Mouse (Mus musculus) liver, embryonic 12.5 days (tissue): ENCODE results near the gene N4bp2. TPM values are rescaled to one million over a fixed set of nuclear protein-coding genes. Genes with fewer than 3 reads are reported as not detected.
A peak's percentile ranks its signal among the peaks of the same experiment; 100 is the strongest.

ENCODE experiments used
- ATAC-seq: fragments of 200-750 bp; cut with Nextera tagmentation; 2 replicates; pipeline ENCODE4 v1.8.0; 2017; ENCODE audit warnings: moderate number of reproducible peaks, mild to moderate bottlenecking, moderate library complexity
- H3K27ac ChIP-seq: fragments of 300-500 bp; sonication (generic); 2 replicates; pipeline ENCODE4 v1.5.1; 2016; ENCODE audit warnings: mild to moderate bottlenecking
- H3K27me3 ChIP-seq: fragments of 300-500 bp; sonication (generic); replicated peaks from 2 replicates; pipeline ENCODE4 v1.6.1; 2016; ENCODE audit warnings: mild to moderate bottlenecking, moderate library complexity
- H3K36me3 ChIP-seq: fragments of 300-500 bp; sonication (generic); 2 replicates; pipeline ENCODE4 v1.6.1; 2016; ENCODE audit warnings: mild to moderate bottlenecking, moderate library complexity
- H3K4me1 ChIP-seq: fragments of 300-500 bp; sonication (generic); 2 replicates; pipeline ENCODE4 v1.6.1; 2016
- H3K4me2 ChIP-seq: fragments of 300-500 bp; sonication (generic); 2 replicates; pipeline ENCODE4 v1.6.1; 2016; ENCODE audit warnings: mild to moderate bottlenecking, moderate library complexity
- H3K4me3 ChIP-seq: fragments of 300-500 bp; sonication (generic); 2 replicates; pipeline ENCODE4 v1.5.1; 2016; ENCODE audit warnings: mild to moderate bottlenecking, moderate library complexity
- H3K9ac ChIP-seq: fragments of 300-500 bp; sonication (generic); 2 replicates; pipeline ENCODE4 v1.6.1; 2016; ENCODE audit warnings: mild to moderate bottlenecking, moderate library complexity
- H3K9me3 ChIP-seq: fragments of 300-500 bp; sonication (generic); replicated peaks from 2 replicates; pipeline ENCODE4 v1.6.1; 2016; ENCODE audit warnings: mild to moderate bottlenecking, moderate library complexity
- WGBS: fragments of 180-500 bp; shearing (Covaris S2); methylation state at CpG from one replicate; pipeline ENCODE4 v1.1.7; 2016; ENCODE audit not compliant: insufficient replicate concordance; 5-methylcytosine and 5-hydroxymethylcytosine counted together
- polyA plus RNA-seq: library from polyadenylated mRNA; unstranded; fragments of >200 nt; fragmentation: Nextera tagmentation; extraction: Ambion mirVana; gene quantifications from 2 replicates; pipeline ENCODE4 v1.2.1, GENCODE M21; 2016

N4bp2 gene
- polyA plus RNA-seq, 1 experiment from 2014 or later, result 18.5 TPM

DNA sequence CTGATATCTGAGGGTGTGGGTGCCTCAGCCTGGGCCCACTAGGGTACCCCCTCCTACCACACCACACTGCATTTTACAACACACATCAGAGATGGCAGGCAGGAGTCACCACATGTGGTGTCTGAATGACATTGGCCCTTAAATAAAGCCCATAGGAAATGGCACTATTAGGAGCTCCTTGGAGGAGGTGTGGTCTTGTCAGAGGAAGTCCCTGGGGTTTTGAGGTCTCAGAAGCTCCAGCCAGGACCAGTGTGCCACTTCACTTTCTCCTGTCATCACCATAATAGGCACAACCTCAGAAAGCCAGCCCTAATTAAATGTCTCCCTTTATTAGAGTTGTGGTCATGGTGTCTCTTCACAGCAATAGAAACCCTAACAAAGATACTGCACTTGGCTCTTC, 14.4 kb upstream of the N4bp2 start:
- no peaks in the 10 kb centered on the region for H3K27me3 ChIP-seq
- no peaks in the 10 kb centered on the region for H3K36me3 ChIP-seq
- ATAC-seq, result no peak
- no peak overlapping the region for H3K4me2 ChIP-seq
- peaks cover 16% of the 10 kb centered on the region for H3K4me1 ChIP-seq
- no peak overlapping the region for H3K4me3 ChIP-seq
- H3K27ac ChIP-seq, result no peak overlapping the region; the same call in 1 of the 2 replicates
- H3K9me3 ChIP-seq, result no peaks in the 10 kb centered on the region
- no peak overlapping the region for H3K9ac ChIP-seq

DNA sequence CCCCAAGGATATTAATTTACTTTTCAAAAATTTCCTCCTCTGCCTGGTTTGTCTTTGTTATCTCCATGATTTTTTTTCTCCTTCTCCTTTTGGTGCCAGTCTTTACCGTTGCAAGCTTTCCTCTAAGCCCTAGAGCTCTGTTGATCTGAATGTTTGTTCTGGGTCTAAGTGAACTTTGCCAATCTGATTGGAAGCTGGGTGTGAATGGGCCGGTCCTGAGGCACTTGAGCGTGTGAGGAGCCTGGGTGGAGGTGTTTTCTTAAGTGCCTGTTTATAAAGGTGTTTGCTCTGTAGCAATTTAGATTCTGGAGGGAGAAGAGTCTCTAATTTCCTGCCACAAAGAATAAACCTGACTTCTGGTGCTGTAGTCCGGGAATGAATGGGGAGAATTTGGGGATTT, 11.3 kb upstream of the N4bp2 start:
- H3K27me3 ChIP-seq, result no peaks in the 10 kb centered on the region
- H3K36me3 ChIP-seq, result no peaks in the 10 kb centered on the region
- H3K4me1 ChIP-seq, result peaks cover 16% of the 10 kb centered on the region
- no peak for ATAC-seq
- H3K4me2 ChIP-seq, result no peak overlapping the region
- no peak overlapping the region for H3K9ac ChIP-seq
- no peak overlapping the region for H3K27ac ChIP-seq
- H3K4me3 ChIP-seq, result no peak overlapping the region
- H3K9me3 ChIP-seq, result no peaks in the 10 kb centered on the region
- 33% methylated on average over 4 of the region's 4 CpGs for WGBS

- no peak for ATAC-seq
- Histone ChIP-seq H3K27me3 (no peaks in the 10 kb centered on the region), H3K4me2 (no peak overlapping the region), H3K4me3 (no peak overlapping the region), H3K9ac (no peak overlapping the region), H3K27ac (no peak overlapping the region), H3K36me3 (no peaks in the 10 kb centered on the region), H3K9me3 (no peaks in the 10 kb centered on the region), H3K4me1 (peaks cover 17% of the 10 kb centered on the region)
- 75% methylated on average over 5 of the region's 5 CpGs for WGBS
Measured at GRCm38 (mm10) chr5:65755859-65756258, 7.5 kb upstream of the N4bp2 start.

DNA sequence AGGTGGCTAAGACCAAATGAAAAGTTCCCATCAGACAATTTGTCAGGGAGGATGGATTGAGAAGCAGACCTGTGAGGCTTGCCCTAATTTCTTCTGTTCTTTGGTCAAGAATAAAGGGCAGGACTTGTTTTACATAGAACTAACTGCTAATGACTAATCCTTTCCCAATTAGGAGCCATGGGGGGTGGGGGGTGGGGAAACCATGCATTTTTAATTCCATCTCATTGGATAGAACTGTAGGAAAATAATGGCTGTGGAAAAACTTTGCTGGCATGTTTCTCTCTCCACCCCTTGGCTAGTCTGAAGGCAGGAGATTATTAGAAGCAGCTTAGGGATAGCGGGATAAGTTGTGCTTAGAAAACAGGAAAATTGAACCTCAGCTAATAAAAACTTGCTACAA, 6.2 kb upstream of the N4bp2 start:
- WGBS, result 93% methylated on average over 1 of the region's 1 CpGs
- no peak overlapping the region for H3K4me2 ChIP-seq
- no peak overlapping the region for H3K9ac ChIP-seq
- ATAC-seq, result no peak
- H3K36me3 ChIP-seq, result no peaks in the 10 kb centered on the region
- H3K4me3 ChIP-seq, result no peak overlapping the region
- no peak overlapping the region for H3K27ac ChIP-seq
- H3K27me3 ChIP-seq, result no peaks in the 10 kb centered on the region
- H3K4me1 ChIP-seq, result peaks cover 25% of the 10 kb centered on the region
- no peaks in the 10 kb centered on the region for H3K9me3 ChIP-seq

GRCm38 (mm10) chr5:65760041-65760440, 3.3 kb upstream of the N4bp2 start:
- no peak for ATAC-seq
- Histone ChIP-seq H3K4me1 (peaks cover 22% of the 10 kb centered on the region), H3K4me3 (no peak overlapping the region), H3K9ac (no peak overlapping the region), H3K9me3 (no peaks in the 10 kb centered on the region), H3K27ac (no peak overlapping the region), H3K4me2 (no peak overlapping the region), H3K27me3 (no peaks in the 10 kb centered on the region), H3K36me3 (no peaks in the 10 kb centered on the region)
- 82% methylated on average over 4 of the region's 4 CpGs for WGBS

- Histone ChIP-seq H3K27me3 (no peaks in the 10 kb centered on the region), H3K4me2 (0 out of 2 replicates have a peak overlapping the region, but pooled peaks have one; percentile 9), H3K36me3 (no peaks in the 10 kb centered on the region), H3K4me1 (peaks cover 26% of the 10 kb centered on the region), H3K27ac (peak overlapping the region; percentile 69), H3K9me3 (no peaks in the 10 kb centered on the region), H3K4me3 (no peak overlapping the region), H3K9ac (no peak overlapping the region)
- 73% methylated on average over 2 of the region's 2 CpGs for WGBS
- ATAC-seq, result no peak
Measured at GRCm38 (mm10) chr5:65760599-65760998, 2.7 kb upstream of the N4bp2 start.

DNA sequence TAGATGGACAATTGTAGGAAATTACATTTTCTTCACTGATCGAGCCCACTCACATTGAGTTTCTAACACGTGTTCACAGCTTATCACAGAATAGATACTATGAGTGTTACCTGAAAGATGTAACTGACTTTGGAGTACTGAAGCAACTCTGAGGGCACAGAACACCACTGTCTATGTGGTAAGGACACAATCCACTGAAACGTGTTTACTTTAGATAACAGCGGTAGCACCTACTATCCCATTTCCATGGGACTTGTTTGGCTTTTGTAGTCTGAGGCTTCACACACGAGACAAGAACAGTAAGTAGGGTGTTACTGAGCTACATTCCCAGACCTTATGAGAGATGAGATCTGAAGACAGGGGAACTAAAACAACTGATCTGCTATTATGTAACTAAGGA, 2.3 kb upstream of the N4bp2 start:
- 0 out of 2 replicates have a peak overlapping the region, but pooled peaks have one; percentile 17 for H3K9ac ChIP-seq
- peaks cover under 1% of the 10 kb centered on the region; the same call in 1 of the 2 replicates for H3K36me3 ChIP-seq
- WGBS, result 20% methylated on average over 5 of the region's 5 CpGs
- peak overlapping the region; percentile 9 for H3K4me2 ChIP-seq
- H3K4me1 ChIP-seq, result peaks cover 29% of the 10 kb centered on the region
- H3K9me3 ChIP-seq, result no peaks in the 10 kb centered on the region
- peak; percentile 16 for ATAC-seq
- peak overlapping the region; percentile 69 for H3K27ac ChIP-seq
- H3K27me3 ChIP-seq, result no peaks in the 10 kb centered on the region
- H3K4me3 ChIP-seq, result no peak overlapping the region

DNA sequence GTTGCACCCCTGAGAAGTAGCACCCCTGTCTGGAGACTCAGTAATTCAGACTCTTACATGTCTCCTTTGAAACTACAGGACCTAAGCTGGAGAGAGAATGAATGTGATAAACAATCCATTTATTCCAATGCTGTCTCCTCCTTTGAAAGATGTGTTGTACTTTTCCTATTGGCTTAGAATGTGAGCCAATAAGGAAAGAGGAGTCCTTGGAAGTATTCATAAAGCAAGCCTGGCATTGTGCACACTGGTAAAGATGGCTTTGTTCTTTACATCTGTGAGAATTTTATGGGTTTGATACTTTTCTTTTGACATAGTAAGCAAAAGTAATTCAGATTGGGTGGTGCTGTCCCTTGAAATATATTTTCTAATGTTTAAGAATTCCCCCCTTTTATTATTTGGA, 1.4 kb upstream of the N4bp2 start:
- H3K27me3 ChIP-seq, result no peaks in the 10 kb centered on the region
- peaks cover 3% of the 10 kb centered on the region; the same call in 1 of the 2 replicates for H3K36me3 ChIP-seq
- peak overlapping the region; percentile 41 for H3K4me2 ChIP-seq
- no peak for ATAC-seq
- H3K4me1 ChIP-seq, result peaks cover 31% of the 10 kb centered on the region
- H3K27ac ChIP-seq, result peak overlapping the region; percentile 65; the same call in 1 of the 2 replicates
- H3K9ac ChIP-seq, result peak overlapping the region; percentile 55; the same call in 1 of the 2 replicates
- no peaks in the 10 kb centered on the region for H3K9me3 ChIP-seq
- no peak overlapping the region for H3K4me3 ChIP-seq

DNA sequence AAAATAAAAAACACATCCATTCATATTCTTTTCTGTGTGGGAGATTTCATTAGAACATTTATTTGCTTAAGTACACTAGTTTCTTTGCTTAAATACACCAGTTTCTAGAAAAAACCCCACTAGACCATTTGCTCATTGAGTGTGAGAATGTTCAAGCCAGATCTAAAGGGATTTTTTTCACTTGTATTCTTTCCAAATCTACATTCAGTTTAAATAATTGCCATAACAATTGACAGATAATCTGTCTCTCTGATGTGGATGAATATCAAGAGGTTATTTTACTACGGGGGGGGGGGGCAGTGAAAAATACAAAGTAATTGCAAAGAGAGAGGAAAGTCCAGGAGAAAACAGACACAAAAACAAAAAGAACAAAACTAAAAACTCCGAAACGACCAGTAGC, 635 bp upstream of the N4bp2 start:
- no peak for ATAC-seq
- H3K9ac ChIP-seq, result peak overlapping the region; percentile 95
- H3K4me1 ChIP-seq, result peaks cover 31% of the 10 kb centered on the region
- peak overlapping the region; percentile 96 for H3K4me2 ChIP-seq
- peaks cover 7% of the 10 kb centered on the region for H3K36me3 ChIP-seq
- H3K4me3 ChIP-seq, result peak overlapping the region; percentile 81
- WGBS, result 8% methylated on average over 3 of the region's 3 CpGs
- no peaks in the 10 kb centered on the region for H3K9me3 ChIP-seq
- H3K27ac ChIP-seq, result peak overlapping the region; percentile 98
- no peaks in the 10 kb centered on the region for H3K27me3 ChIP-seq

GRCm38 (mm10) chr5:65763916-65764785, 830 bp downstream of the N4bp2 start:
- H3K9ac ChIP-seq, result peak overlapping the region; percentile 95
- no peaks in the 10 kb centered on the region for H3K27me3 ChIP-seq
- peak overlapping the region; percentile 96 for H3K4me2 ChIP-seq
- peak overlapping the region; percentile 81 for H3K4me3 ChIP-seq
- H3K4me1 ChIP-seq, result peaks cover 39% of the 10 kb centered on the region
- no peaks in the 10 kb centered on the region for H3K9me3 ChIP-seq
- ATAC-seq, result peak; percentile 80
- peak overlapping the region; percentile 98 for H3K27ac ChIP-seq
- WGBS, result under 1% methylated on average over 79 of the region's 121 CpGs
- H3K36me3 ChIP-seq, result peaks cover 11% of the 10 kb centered on the region

DNA sequence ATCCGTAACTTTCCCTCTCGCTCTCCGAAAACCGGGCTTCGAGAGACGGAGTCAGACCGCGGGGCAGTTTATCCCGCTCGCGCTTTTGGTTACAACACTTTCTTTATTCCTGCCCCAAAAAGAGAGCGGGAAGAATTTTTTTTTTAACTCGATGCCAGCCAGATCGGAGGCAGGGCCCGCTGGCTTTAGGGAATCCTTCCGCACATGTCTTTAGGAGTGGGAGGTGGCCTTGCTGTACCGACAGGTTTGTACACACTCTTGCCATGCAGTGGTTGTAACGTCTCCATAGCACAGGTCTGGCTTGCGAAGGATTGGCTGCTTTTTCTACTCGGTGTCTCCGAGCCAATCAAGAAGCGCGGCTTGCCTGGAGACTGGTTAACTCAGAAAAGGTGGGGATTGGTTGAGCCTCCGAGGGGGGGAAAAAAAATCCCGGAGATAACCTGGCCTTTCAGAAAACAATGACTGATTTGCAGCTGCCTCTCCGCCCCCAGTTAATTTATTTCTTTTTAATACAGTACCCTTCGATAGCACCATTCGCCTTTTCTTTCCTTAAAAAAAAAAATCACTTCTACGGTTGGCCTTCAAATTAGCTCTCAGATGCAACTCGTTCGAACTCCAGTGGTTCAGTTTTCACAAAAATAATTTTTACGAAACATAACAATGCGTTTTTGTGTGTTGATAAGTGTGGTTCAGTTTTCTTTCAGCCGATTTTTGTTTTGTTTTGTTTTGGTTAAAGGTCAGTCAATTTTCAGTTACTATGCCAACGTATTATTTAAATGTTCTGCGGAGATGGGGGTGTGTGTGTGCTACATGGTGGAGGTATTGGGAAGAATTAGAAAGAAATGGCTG, 1.7 kb downstream of the N4bp2 start:
- H3K27me3 ChIP-seq, result no peaks in the 10 kb centered on the region
- peak overlapping the region; percentile 98 for H3K27ac ChIP-seq
- H3K4me3 ChIP-seq, result peak overlapping the region; percentile 81
- H3K9me3 ChIP-seq, result no peaks in the 10 kb centered on the region
- WGBS, result 8% methylated on average over 36 of the region's 36 CpGs
- peak overlapping the region; percentile 95 for H3K9ac ChIP-seq
- peaks cover 39% of the 10 kb centered on the region for H3K4me1 ChIP-seq
- peak overlapping the region; percentile 96 for H3K4me2 ChIP-seq
- peak; percentile 87 for ATAC-seq
- peaks cover 11% of the 10 kb centered on the region for H3K36me3 ChIP-seq

DNA sequence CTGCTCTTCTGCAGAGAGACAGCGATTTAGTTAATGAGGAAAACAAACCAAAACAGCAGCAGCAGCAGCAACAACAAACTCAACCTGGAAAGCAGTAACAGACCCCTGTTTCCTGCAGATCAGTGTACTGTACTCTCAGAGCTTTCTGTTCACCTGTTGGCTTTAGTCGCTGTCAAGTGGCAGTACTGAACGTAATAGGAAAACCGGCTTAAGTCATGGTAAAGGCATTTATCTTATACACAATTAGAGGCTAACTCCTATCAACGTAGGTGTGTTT, 2.3 kb downstream of the N4bp2 start:
- H3K4me3 ChIP-seq, result peak overlapping the region; percentile 81
- no peak for ATAC-seq
- peak overlapping the region; percentile 95 for H3K9ac ChIP-seq
- H3K27me3 ChIP-seq, result no peaks in the 10 kb centered on the region
- H3K27ac ChIP-seq, result 0 out of 2 replicates have a peak overlapping the region, but pooled peaks have one; percentile 27
- H3K36me3 ChIP-seq, result peaks cover 11% of the 10 kb centered on the region
- peaks cover 36% of the 10 kb centered on the region for H3K4me1 ChIP-seq
- H3K9me3 ChIP-seq, result no peaks in the 10 kb centered on the region
- 67% methylated on average over 5 of the region's 5 CpGs for WGBS
- peak overlapping the region; percentile 96 for H3K4me2 ChIP-seq
